Mouse (Mus musculus) cerebellum, adult 18-20 months (tissue): ENCODE data around the gene Sh3gl3.

Experiments
- DNase-seq, 2 experiments: peaks; one replicate each; pipeline ENCODE4 v3.0.0; 2021

The Sh3gl3 gene

GRCm38 (mm10) chr7:82294083-82294482 lies 120.4 kb downstream of the Sh3gl3 start:
- DNase-seq, result no peak

GRCm38 (mm10) chr7:82294611-82295010 lies 121.0 kb downstream of the Sh3gl3 start:
- DNase-seq, result no peak

DNA sequence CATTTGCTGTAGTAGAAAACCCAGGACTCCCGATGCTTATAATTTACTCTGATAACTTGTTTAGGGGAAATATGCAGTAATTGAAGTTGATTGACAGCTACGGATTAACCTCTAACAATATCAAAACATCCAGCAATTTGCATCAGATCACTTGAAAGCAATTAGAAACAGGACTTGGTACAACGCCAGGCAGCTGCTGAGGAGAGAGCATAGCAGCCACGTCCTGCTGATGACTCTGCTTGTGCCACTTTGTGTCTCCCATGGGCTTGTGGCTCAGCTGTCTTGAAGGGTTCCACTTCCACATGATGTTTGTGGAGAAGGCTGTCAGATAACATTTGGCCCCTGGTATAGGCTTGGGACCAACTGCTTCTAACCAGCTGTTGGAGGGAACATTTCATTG lies 134.8 kb downstream of the Sh3gl3 start:
- DNase-seq, result no peak

- no peak for DNase-seq
These were observed 144.9 kb downstream of the Sh3gl3 start for GRCm38 (mm10) chr7:82318515-82318914.

- no peak for DNase-seq
These were observed 153.0 kb downstream of the Sh3gl3 start for GRCm38 (mm10) chr7:82326616-82327015.

DNA sequence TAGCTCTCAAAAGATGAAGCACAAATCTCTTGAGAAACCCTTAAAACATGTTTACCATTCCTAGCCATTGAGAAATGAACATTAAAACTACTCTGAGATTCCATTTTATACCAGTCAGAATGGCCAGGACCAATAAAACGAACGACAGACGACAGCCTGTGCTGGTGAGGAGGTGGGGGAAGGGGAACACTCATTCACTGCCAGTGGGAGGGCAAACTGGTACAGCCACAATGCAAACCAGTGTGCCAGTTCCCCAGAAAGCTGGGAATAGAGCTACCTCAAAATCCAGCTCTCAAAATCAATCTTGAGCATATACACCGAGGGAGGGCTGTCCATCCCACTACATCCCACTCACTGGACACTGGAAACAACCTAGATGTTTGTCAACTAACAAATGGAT lies 153.6 kb downstream of the Sh3gl3 start:
- DNase-seq, result no peak

DNA sequence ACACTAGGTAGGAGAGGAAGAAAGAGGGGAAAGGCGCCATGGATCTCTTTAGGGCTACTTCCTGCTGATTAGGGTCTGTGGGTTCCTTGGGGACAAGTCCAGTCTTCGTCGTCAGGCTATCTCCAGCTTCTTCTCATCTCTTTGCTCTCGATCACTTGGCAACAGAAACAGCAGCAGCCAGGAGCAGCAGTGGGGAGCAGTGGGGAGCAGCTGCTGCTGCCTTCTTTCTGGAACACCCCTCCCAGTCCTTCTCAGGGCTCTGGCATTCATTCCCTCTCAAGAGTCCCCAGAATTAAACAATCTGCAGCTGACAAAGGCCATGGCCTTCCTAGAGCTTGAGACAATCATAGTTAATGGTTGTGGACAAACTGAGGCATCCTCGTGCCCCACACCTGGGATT lies 154.2 kb downstream of the Sh3gl3 start:
- no peak for DNase-seq

DNA sequence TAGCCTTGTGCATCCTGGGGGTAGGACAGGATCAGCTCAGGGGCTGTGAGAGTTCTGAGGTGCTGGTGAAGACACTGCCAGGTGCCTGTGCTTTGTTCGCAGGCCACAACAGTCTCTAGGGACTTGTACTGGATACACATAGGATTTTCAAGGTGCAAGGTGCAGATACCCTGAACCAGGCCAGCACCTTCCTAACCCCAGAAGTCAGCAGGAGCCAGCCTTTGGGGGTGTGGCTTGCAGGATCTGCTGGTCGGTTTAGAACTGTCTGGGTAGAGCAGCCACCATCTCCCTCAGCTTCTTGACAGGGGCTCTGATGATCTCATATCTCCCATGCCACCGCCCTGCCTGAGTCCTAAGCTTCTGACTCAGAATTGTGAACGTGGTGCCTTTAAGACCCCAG lies 156.2 kb downstream of the Sh3gl3 start:
- no peak for DNase-seq

DNA sequence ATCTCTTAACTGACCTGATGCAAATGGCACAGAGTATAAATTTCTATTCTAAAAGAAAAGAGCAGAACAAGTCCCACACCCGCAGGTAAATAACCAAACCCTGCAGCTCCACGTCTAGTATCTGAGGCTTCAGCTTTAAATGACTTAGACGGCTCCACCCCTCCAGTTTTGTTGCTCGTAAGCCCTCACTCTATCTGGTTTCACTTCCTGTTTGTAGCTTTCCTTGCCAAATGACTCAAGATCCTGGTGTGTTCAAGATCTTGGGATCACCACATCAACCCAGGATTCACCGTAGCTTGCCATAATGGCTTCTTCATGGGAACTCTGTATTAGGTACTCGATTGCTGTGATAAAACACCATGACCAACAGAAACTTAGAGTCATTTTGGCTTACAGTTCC lies 157.2 kb downstream of the Sh3gl3 start:
- no peak for DNase-seq

- no peak for DNase-seq
These were observed 160.4 kb downstream of the Sh3gl3 start for GRCm38 (mm10) chr7:82334000-82334399.

DNA sequence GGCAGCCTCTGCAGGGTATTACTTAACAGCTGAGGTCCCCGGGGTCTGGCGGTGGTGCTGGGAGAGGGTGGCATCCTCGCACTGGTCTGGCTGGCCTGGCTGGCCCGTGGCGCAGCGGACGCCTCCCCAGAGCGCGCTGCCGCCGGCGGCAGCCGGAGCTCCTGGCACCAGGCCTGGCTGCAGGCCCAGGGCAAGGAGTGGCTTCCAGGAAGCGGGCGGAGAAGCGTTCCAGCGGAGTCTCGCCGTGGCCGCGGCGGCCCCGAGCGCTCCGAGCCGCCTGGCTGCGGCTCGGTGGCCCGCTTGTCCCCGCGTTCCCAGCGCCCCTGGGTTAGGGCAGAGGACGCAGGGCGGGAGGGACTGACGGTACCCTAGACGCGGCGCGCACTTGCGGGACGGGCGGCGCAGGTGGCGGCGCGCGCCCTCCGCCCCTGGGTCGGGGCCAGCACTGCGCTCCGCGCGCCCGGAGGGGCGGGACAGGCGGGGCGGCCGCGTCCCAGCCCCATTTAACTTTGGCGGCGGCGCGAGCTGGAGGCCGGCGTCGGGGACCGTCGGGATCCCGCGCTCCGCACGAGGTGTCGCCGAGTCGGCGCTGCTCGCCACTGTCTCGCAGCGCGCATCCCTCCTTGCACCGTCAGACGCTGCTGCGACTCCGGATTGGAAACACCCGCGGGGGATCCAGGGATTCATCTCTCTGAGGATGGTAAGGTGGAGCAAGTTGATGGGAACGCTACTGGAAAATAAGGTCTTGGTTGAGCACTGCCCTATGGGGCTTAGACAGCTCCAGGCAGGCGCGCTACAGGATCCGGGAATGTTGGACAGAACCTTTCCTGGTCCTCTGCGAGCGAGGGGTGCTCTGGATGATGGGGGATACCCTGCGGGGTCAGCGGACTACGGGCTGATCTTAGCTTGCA lies 161.8 kb downstream of the Sh3gl3 start, which contains the start of gene Adamtsl3:
Gene Adamtsl3 (plus strand): TSS at position 484 of the 911 bp plus-strand sequence.
- DNase-seq, result peak; percentile 6 to 9

DNA sequence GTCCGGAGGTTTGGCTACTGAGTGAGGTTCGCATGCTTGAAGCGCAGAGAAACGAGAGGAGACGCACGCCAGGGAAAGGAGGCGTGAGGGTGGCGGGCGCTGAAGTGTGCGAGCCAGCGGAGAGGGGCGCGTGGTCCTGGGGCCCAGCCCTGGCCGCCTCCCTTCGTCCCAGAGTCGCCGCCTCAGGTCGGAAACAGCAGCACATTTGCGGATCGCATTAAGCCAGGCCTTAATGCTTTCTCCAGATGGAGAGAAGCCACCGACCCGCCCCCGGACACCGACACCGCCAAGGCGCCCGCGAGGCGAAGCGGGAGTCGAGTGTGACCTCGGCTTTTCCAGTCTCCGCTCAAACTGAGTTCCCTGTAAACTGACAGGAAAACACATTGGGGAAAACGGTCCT lies 162.5 kb downstream of the Sh3gl3 start:
- DNase-seq, result no peak

GRCm38 (mm10) chr7:82338121-82338520 lies 164.5 kb downstream of the Sh3gl3 start:
- DNase-seq, result no peak

DNA sequence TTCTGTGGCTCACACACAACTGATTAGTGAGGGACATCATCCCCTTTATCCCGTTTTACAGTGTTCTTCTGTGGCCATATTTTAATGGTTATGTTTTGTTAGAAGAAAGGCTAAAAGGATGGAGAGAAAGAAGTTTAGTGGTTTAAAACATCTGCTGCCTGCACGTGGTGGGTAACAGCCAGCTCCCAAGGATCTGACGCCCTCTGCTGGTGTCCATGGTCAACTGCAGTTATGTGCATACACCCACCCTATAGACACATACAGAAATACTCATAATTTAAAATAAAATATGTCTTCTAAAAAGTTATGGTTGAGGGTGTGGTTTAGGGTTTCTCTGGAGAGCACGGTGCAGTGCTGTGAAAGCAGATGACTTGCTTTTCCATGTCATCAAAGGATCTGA lies 164.9 kb downstream of the Sh3gl3 start:
- DNase-seq, result no peak

- DNase-seq, result no peak
These were observed 165.6 kb downstream of the Sh3gl3 start for GRCm38 (mm10) chr7:82339214-82339613.

- no peak for DNase-seq
These were observed 167.8 kb downstream of the Sh3gl3 start for GRCm38 (mm10) chr7:82341476-82341875.

- no peak for DNase-seq
These were observed 173.1 kb downstream of the Sh3gl3 start for GRCm38 (mm10) chr7:82346706-82347105.

DNA sequence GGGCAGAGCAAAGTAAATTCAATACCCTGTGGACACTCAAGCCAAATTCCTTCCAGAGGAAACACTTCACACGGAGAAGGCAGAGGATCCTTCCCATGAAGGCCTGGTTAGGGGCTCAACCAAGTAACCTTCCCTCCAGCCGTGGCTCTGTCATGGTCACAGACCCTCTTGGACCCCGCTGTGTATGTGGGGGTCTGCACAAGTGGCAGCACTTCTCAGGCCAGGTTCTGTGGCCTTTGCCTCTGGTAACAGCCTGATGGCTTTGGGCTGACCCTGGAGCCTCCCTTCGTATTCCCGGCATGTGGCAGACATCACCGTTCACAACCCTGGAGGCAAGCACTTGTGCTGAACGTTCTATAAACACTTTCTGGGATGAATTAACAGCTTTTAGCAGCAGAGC lies 176.2 kb downstream of the Sh3gl3 start:
- DNase-seq, result no peak

GRCm38 (mm10) chr7:82350421-82350820 lies 176.8 kb downstream of the Sh3gl3 start:
- DNase-seq, result no peak
